Mouse (Mus musculus): ENCODE results near the gene Slc8a3. TPM values are rescaled to one million over a fixed set of nuclear protein-coding genes. Genes with fewer than 3 reads are reported as not detected.

Gene Slc8a3
- polyA plus RNA-seq, 1 experiment from 2014 or later, result 7.7 TPM

DNA sequence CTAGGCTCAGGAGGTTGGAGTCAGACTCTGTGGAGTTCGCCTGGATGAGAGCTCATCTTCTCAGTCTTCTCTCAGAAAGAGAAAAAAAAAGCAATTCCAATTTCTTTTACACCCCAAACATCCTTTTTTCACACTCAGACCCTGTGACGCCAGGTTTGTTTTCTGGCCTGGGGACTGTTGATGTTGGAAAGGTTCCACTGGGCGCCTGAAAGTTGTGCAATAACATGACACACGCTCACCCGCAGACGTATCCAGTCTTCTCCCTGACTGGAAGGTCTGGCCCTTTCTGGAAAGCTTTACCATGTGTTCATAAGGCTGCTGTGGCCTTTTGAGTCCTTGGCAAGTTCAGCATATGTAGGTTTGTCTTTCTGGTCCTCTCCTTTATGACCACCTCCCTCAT lies 177.3 kb downstream of the Slc8a3 start:
- WGBS, result 70% methylated on average over 6 of the region's 6 CpGs

GRCm38 (mm10) chr12:81152082-81152481 lies 180.9 kb downstream of the Slc8a3 start:
- no peaks in the 10 kb centered on the region for H3K4me1 ChIP-seq (ENCODE audit: control insufficient read depth, insufficient read depth, low read length)
- DNase-seq (ENCODE audit: low spot score), result no peak
- H3K9ac ChIP-seq (ENCODE audit: low read depth, low read length), result no peak overlapping the region
- no peaks in the 10 kb centered on the region for H3K9me3 ChIP-seq (ENCODE audit: control insufficient read depth, low read length)
- H3K4me2 ChIP-seq (ENCODE audit: low read depth, low read length), result no peak overlapping the region
- 50% methylated on average over 2 of the region's 2 CpGs for WGBS
- H3K27me3 ChIP-seq (replicated peaks; ENCODE audit: control insufficient read depth, insufficient read depth, low read length), result no peaks in the 10 kb centered on the region
- H3K36me3 ChIP-seq (ENCODE audit: control insufficient read depth, insufficient read depth, low read length), result no peaks in the 10 kb centered on the region
- ATAC-seq (ENCODE audit: low read depth), result no peak
- no peak overlapping the region for H3K27ac ChIP-seq (replicated peaks; ENCODE audit: low read depth, low read length)
- H3K4me3 ChIP-seq (ENCODE audit: low read depth, low read length), result no peak overlapping the region

More for the DNA sequence above, 177.3 kb downstream of the Slc8a3 start:
- no peak for DNase-seq (ENCODE audit: low spot score)
- Histone ChIP-seq H3K4me2 (ENCODE audit: low read depth, low read length) (no peak overlapping the region), H3K36me3 (ENCODE audit: control insufficient read depth, insufficient read depth, low read length) (no peaks in the 10 kb centered on the region), H3K27me3 (replicated peaks; ENCODE audit: control insufficient read depth, insufficient read depth, low read length) (no peaks in the 10 kb centered on the region), H3K9me3 (ENCODE audit: control insufficient read depth, low read length) (no peaks in the 10 kb centered on the region), H3K4me3 (ENCODE audit: low read depth, low read length) (no peak overlapping the region), H3K27ac (replicated peaks; ENCODE audit: low read depth, low read length) (no peak overlapping the region), H3K9ac (ENCODE audit: low read depth, low read length) (no peak overlapping the region), H3K4me1 (ENCODE audit: control insufficient read depth, insufficient read depth, low read length) (no peaks in the 10 kb centered on the region)
- ATAC-seq (ENCODE audit: low read depth), result no peak

DNA sequence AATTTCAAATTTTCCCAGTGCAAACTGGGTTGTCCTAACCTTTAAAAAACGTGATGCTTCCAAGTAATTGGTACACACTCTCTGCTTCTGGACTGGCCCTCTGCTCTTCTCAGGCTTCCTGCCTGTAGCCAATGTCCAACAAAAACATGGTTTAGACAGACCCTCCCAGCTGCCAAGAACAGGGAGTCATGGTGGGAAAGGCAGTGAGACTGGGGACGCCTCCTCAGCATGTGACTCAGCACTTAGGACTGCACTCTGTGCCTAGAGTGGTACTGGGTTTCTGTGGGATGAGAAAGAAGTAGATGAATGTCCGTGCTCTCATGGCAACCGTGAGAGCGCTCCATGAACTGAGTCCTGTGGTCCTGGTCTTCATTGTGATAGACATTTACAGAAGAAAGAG lies 182.1 kb downstream of the Slc8a3 start:
- no peaks in the 10 kb centered on the region for H3K36me3 ChIP-seq (ENCODE audit: control insufficient read depth, insufficient read depth, low read length)
- no peaks in the 10 kb centered on the region for H3K27me3 ChIP-seq (replicated peaks; ENCODE audit: control insufficient read depth, insufficient read depth, low read length)
- no peak overlapping the region for H3K4me3 ChIP-seq (ENCODE audit: low read depth, low read length)
- no peak overlapping the region for H3K27ac ChIP-seq (replicated peaks; ENCODE audit: low read depth, low read length)
- no peak overlapping the region for H3K9ac ChIP-seq (ENCODE audit: low read depth, low read length)
- DNase-seq (ENCODE audit: low spot score), result no peak
- no peaks in the 10 kb centered on the region for H3K4me1 ChIP-seq (ENCODE audit: control insufficient read depth, insufficient read depth, low read length)
- H3K4me2 ChIP-seq (ENCODE audit: low read depth, low read length), result no peak overlapping the region
- ATAC-seq (ENCODE audit: low read depth), result no peak
- no peaks in the 10 kb centered on the region for H3K9me3 ChIP-seq (ENCODE audit: control insufficient read depth, low read length)
- 75% methylated on average over 5 of the region's 5 CpGs for WGBS

- no peaks in the 10 kb centered on the region for H3K36me3 ChIP-seq (ENCODE audit: control insufficient read depth, insufficient read depth, low read length)
- no peaks in the 10 kb centered on the region for H3K27me3 ChIP-seq (replicated peaks; ENCODE audit: control insufficient read depth, insufficient read depth, low read length)
- ATAC-seq (ENCODE audit: low read depth) (no peak), DNase-seq (ENCODE audit: low spot score) (no peak)
- H3K9me3 ChIP-seq (ENCODE audit: control insufficient read depth, low read length), result no peaks in the 10 kb centered on the region
- H3K4me1 ChIP-seq (ENCODE audit: control insufficient read depth, insufficient read depth, low read length), result no peaks in the 10 kb centered on the region
- H3K27ac ChIP-seq (replicated peaks; ENCODE audit: low read depth, low read length), result no peak overlapping the region
- no peak overlapping the region for H3K4me3 ChIP-seq (ENCODE audit: low read depth, low read length)
- no peak overlapping the region for H3K4me2 ChIP-seq (ENCODE audit: low read depth, low read length)
- no peak overlapping the region for H3K9ac ChIP-seq (ENCODE audit: low read depth, low read length)
- 88% methylated on average over 6 of the region's 6 CpGs for WGBS
Measured at GRCm38 (mm10) chr12:81147956-81148355, 185.0 kb downstream of the Slc8a3 start.

Small RNA genes within 50 kb of the gene (microRNA-seq; reads per million reads assigned to microRNA genes)
- 2.2 reads per million, percentile 8 among the genes with 10 or more reads in this experiment for gene Mir3067 (ENCODE audit: borderline number of aligned reads)

Other genes starting within 250 kb of the Slc8a3 start
- gene Gm4787, start 46.3 kb upstream of the Slc8a3 start, polyA plus RNA-seq (2014; fragmentation: Nextera tagmentation; extraction: Ambion mirVana), result 0.25 and 0.35 TPM in 2 replicates
- 0.41 and 0.45 TPM in 2 replicates for gene Adam4, start 88.8 kb upstream of the Slc8a3 start, polyA plus RNA-seq (2014; fragmentation: Nextera tagmentation; extraction: Ambion mirVana)
- gene Cox16, start 151.9 kb upstream of the Slc8a3 start, polyA plus RNA-seq (2014; fragmentation: Nextera tagmentation; extraction: Ambion mirVana), result 127 and 154 TPM in 2 replicates
- gene Gm20498, start 199.7 kb upstream of the Slc8a3 start, polyA plus RNA-seq (2014; fragmentation: Nextera tagmentation; extraction: Ambion mirVana), result 27.6 and 29.4 TPM in 2 replicates
- gene Synj2bp, start 199.7 kb upstream of the Slc8a3 start, polyA plus RNA-seq (2014; fragmentation: Nextera tagmentation; extraction: Ambion mirVana), result 29.1 and 30.8 TPM in 2 replicates
- 0.17 and 0.20 TPM in 2 replicates for gene Adam21, start 235.3 kb upstream of the Slc8a3 start, polyA plus RNA-seq (2014; fragmentation: Nextera tagmentation; extraction: Ambion mirVana)